Mouse (Mus musculus) ovary, postnatal 14 days (tissue): ENCODE measurements around the gene Parvb.

Source experiments
- DNase-seq: peaks from one replicate; pipeline ENCODE4 v3.0.0; 2022; ENCODE audit warnings: low spot score

Parvb gene

DNA sequence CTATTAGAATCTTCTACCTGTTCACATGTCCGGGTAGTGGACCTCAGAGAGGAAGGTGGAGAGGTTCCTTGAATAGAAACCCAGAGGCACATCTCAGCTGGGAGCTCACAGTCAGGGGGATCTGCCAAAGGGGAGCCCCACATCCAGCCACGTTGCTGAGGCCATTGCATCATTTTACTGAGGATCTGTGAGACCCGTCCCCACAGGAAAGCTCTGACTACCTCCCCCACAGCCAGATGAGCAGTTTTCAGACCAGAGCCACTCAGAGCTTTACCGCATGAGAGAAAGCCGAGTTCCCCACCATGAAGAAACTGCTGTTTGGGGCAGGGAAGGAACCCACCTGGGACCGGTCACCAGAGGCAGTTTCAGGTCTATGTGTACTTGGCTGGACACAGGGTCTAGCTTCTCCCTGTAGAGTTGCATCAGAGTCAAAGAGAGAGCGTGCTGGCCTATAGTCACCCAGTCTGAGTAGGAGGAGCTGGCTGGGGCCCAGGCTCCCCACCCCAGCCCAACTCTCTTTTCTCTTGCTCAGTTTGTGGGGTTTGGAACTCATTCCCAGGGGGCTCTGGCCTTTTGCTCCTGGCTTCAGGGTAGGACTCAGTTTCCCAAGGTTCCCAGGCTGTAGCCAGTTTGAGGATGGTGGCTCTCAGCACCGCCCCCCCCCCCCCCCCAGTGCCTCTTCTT lies 93.2 kb downstream of the Parvb start:
- no peak for DNase-seq

DNA sequence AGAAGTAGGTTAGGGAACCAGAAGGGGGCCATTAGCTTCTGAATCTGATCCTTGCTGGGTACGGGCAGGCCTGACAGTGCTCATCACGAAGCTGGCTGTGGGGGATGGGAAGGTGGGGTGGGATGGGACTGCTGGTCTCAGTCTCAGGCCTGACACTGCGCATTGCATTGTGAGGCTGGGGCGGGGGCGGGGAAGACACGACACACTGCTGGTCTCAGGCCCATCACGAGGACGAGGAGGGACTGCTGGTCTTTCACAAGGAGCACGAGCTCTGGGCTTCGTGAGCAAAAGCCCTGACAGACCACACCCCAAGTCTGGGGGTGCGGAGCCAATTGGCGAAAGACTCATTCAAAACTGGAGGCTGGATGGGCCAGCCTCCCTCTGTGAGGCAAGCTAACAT lies 93.9 kb downstream of the Parvb start:
- no peak for DNase-seq

GRCm38 (mm10) chr15:84328870-84329269 lies 97.0 kb downstream of the Parvb start:
- DNase-seq: no peak

DNA sequence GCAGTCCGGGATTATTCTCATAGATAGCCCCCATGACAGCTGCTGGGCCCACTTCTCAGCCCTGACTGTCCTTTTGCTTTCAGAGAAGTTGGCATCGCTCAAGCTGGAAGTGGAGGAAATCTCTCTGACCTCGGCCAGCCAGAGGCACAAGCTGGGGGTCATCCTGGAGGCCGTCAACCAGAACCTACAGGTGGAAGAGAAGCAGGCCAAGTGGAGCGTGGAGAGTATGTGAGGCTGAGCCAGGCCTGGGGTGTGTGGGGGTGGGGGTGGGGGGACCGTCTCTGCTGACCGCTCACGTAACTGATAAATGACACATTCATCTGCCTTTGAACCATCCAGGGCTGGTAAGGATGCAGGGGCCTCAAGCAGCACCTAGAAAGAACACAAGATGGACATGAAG lies 98.1 kb downstream of the Parvb start:
- DNase-seq: no peak

DNA sequence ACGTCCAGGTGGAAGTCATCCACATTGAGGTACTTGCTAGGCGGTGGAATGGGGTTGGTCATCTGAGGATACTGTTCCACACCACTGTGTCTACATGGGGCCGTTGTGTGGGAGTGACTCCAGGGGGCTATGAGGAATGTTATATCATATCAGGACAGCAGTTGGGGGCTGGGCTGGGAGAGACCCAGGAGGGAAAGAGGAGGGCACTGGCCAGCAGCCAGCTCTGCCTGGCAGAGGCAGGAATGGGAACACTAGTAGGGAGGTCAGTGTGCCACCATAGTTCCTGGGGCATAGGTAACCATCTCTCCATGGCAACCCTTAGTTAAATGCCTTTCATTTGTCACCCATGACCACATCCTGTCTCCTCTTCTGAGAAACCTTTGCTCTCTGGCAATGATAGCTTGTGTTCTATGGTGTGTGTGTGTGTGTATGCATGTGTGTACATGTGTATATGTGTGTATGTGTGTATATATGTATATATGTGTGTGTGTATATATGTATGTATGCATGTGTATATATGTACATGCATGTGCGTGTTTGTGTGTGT lies 99.3 kb downstream of the Parvb start:
- DNase-seq: no peak

- DNase-seq: no peak
Measured at GRCm38 (mm10) chr15:84336281-84336817, 104.5 kb downstream of the Parvb start.

GRCm38 (mm10) chr15:84337599-84337998 lies 105.8 kb downstream of the Parvb start:
- no peak for DNase-seq

- no peak for DNase-seq
Measured at GRCm38 (mm10) chr15:84340926-84341325, 109.1 kb downstream of the Parvb start.

- DNase-seq: no peak
Measured at GRCm38 (mm10) chr15:84348769-84349168, 116.9 kb downstream of the Parvb start.

- DNase-seq: no peak
Measured at GRCm38 (mm10) chr15:84349915-84350738, 118.3 kb downstream of the Parvb start.

GRCm38 (mm10) chr15:84351342-84351741 lies 119.5 kb downstream of the Parvb start:
- no peak for DNase-seq

GRCm38 (mm10) chr15:84351915-84352844 lies 120.3 kb downstream of the Parvb start:
- DNase-seq: no peak

DNA sequence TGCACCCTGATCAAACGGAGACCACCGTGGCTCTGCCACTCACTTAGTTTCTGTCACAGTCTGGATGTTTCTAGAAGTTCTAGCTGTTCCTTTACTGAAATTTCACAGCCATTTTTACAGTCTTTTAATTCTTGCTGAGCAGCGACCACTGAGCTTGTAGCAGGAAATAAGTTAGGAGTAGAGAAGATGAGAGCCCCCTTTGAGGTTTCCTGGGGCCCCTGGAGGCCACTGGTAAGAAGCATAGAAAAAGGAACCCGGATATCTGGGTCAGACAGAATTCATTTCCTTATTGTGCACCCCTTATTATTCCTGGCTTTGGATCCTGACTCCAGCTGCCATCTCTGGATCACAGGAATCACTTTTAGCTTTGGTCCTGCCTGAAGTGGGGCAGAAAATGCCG lies 123.2 kb downstream of the Parvb start:
- no peak for DNase-seq

- DNase-seq: no peak
Measured at GRCm38 (mm10) chr15:84364746-84365145, 132.9 kb downstream of the Parvb start.
